Mouse (Mus musculus): ENCODE data around the gene Sumf1.

- no peak for TF ChIP-seq GATA1 (IDR thresholded peaks at IDR 0.05; ENCODE audit: borderline replicate concordance, low read length)
- no peak for TF ChIP-seq CTCF (IDR thresholded peaks at IDR 0.05; ENCODE audit: low read depth, low read length)
- TF ChIP-seq POLR2AphosphoS5 (IDR thresholded peaks at IDR 0.05; ENCODE audit: insufficient replicate concordance, low read depth, low read length): no peak
- TF ChIP-seq GATA2 (IDR thresholded peaks at IDR 0.05; ENCODE audit: borderline replicate concordance, low read depth, low read length): no peak
Measured at GRCm38 (mm10) chr6:108211896-108212880, 26.8 kb upstream of the Sumf1 start.
